Comparison of ENCODE assay signal across 24 mouse cellular contexts in genomic region chr9:67849397-67849796, GRCm38 (mm10). TPM values are rescaled to one million over a fixed set of nuclear protein-coding genes. Genes with fewer than 3 reads are reported as not detected.
A peak's percentile ranks its signal among the peaks of the same experiment; 100 is the strongest.
DNase-seq lines count a peak whose midpoint lies in the region; ATAC-seq and TF ChIP-seq lines count a peak whose summit lies in the region.
"Had no signal": no experiment of that assay in that cellular context is flagged by ENCODE, and none has a peak within 500 bp of the region (broad histone marks: within the 10 kb centered on the region; RNA-seq: fewer than 3 reads in every experiment).

No protein-coding gene starts in this region.

- DNase-seq in liver, adult 2 months (ENCODE audit: extremely low read depth, low read depth, low spot score) = peak; percentile 33
- DNase-seq in liver, postnatal 0 days = no peak
- peak; percentile 45 for DNase-seq in ZHBTc4 (ENCODE audit: low read depth, low spot score)
- DNase-seq in stomach, postnatal 0 days (ENCODE audit: low spot score) = peak; percentile 60
- no peak for DNase-seq in forebrain, postnatal 0 days
- no peak for DNase-seq in embryo, embryonic 10.5 days (ENCODE audit: low spot score)
- DNase-seq: adrenal gland, postnatal 10 days; B cell, adult 2 months; cerebellum, adult 11-12 months; cerebellum, adult 9-10 months; cerebellum, postnatal 25 days; gastrocnemius, postnatal 36 days; heart, adult 11 months; heart, postnatal 36 days had no signal

- H3K27me3 ChIP-seq in liver, adult 2 months (ENCODE audit: control insufficient read depth, insufficient read depth, low read length) = no peaks in the 10 kb centered on the region
- no peaks in the 10 kb centered on the region for H3K27me3 ChIP-seq in liver, postnatal 0 days (ENCODE audit: insufficient read depth, low read length)
- H3K27me3 ChIP-seq in intestine, postnatal 0 days (replicated peaks; ENCODE audit: control insufficient read depth, insufficient read depth, low read length) = no peaks in the 10 kb centered on the region
- no peaks in the 10 kb centered on the region for H3K27me3 ChIP-seq in stomach, postnatal 0 days (ENCODE audit: control insufficient read depth, insufficient read depth, low read length)
- no peaks in the 10 kb centered on the region for H3K27me3 ChIP-seq in forebrain, postnatal 0 days (ENCODE audit: insufficient read depth, low read length)
- no peaks in the 10 kb centered on the region for H3K27me3 ChIP-seq in hindbrain, embryonic 13.5 days
- H3K27me3 ChIP-seq: embryonic facial prominence, embryonic 13.5 days; forebrain, embryonic 13.5 days; heart, embryonic 13.5 days had no signal

- no peak overlapping the region for H3K4me2 ChIP-seq in liver, postnatal 0 days (ENCODE audit: low read depth, low read length)
- H3K4me2 ChIP-seq in intestine, postnatal 0 days (replicated peaks; ENCODE audit: low read depth) = peak overlapping the region; percentile 39; the same call in 1 of the 2 replicates
- H3K4me2 ChIP-seq in stomach, postnatal 0 days (replicated peaks; ENCODE audit: low read depth) = peak overlapping the region; percentile 20; the same call in 1 of the 2 replicates
- no peak overlapping the region for H3K4me2 ChIP-seq in forebrain, postnatal 0 days (ENCODE audit: low read depth)
- H3K4me2 ChIP-seq in hindbrain, embryonic 13.5 days = no peak overlapping the region
- H3K4me2 ChIP-seq: embryonic facial prominence, embryonic 13.5 days; forebrain, embryonic 13.5 days; heart, embryonic 13.5 days had no signal

- WGBS in liver, adult 2 months = 61% methylated on average over 12 of the region's 12 CpGs
- 80% methylated on average over 12 of the region's 12 CpGs for WGBS in liver, postnatal 0 days (ENCODE audit: insufficient replicate concordance)
- 52% methylated on average over 12 of the region's 12 CpGs for WGBS in intestine, postnatal 0 days
- WGBS in stomach, postnatal 0 days = 60% methylated on average over 12 of the region's 12 CpGs
- WGBS in forebrain, postnatal 0 days = 84% methylated on average over 12 of the region's 12 CpGs
- WGBS in hindbrain, embryonic 13.5 days = 86% methylated on average over 12 of the region's 12 CpGs

- H3K9ac ChIP-seq in liver, adult 2 months (ENCODE audit: low read depth, low read length) = no peak overlapping the region
- H3K9ac ChIP-seq in liver, postnatal 0 days (replicated peaks) = no peak overlapping the region
- no peak overlapping the region for H3K9ac ChIP-seq in intestine, postnatal 0 days (ENCODE audit: low read depth, low read length)
- no peak overlapping the region; the same call in 1 of the 2 replicates for H3K9ac ChIP-seq in stomach, postnatal 0 days (ENCODE audit: low read length)
- H3K9ac ChIP-seq in forebrain, postnatal 0 days = no peak overlapping the region
- H3K9ac ChIP-seq in hindbrain, embryonic 13.5 days = no peak overlapping the region
- H3K9ac ChIP-seq: embryonic facial prominence, embryonic 13.5 days; forebrain, embryonic 13.5 days; heart, embryonic 13.5 days had no signal

- no peak for TF ChIP-seq POLR2A in liver, adult 2 months (IDR thresholded peaks at IDR 0.05; ENCODE audit: extremely low read depth, insufficient read depth, low read length)

- no peak for ATAC-seq in liver, postnatal 0 days
- peak; percentile 64; the same call in 1 of the 2 replicates for ATAC-seq in intestine, postnatal 0 days
- ATAC-seq in stomach, postnatal 0 days (ENCODE audit: low FRiP score, low TSS enrichment) = peak; percentile 68
- ATAC-seq in forebrain, postnatal 0 days = no peak
- no peak for ATAC-seq in hindbrain, embryonic 13.5 days (ENCODE audit: low FRiP score)
- ATAC-seq: CD4-positive, CD25-positive, alpha-beta regulatory T cell, adult 4 months; forebrain, embryonic 13.5 days; hindbrain, embryonic 16.5 days had no signal

- H3K4me1 ChIP-seq in liver, adult 2 months (ENCODE audit: control insufficient read depth, insufficient read depth, low read length) = peaks cover 18% of the 10 kb centered on the region
- peaks cover 33% of the 10 kb centered on the region for H3K4me1 ChIP-seq in liver, postnatal 0 days (ENCODE audit: insufficient read depth)
- no peaks in the 10 kb centered on the region for H3K4me1 ChIP-seq in intestine, postnatal 0 days (replicated peaks; ENCODE audit: control insufficient read depth, insufficient read depth, low read length)
- H3K4me1 ChIP-seq in stomach, postnatal 0 days (replicated peaks; ENCODE audit: control insufficient read depth, insufficient read depth) = no peaks in the 10 kb centered on the region
- H3K4me1 ChIP-seq in forebrain, postnatal 0 days (ENCODE audit: insufficient read depth) = no peaks in the 10 kb centered on the region
- peaks cover 15% of the 10 kb centered on the region for H3K4me1 ChIP-seq in hindbrain, embryonic 13.5 days (replicated peaks)
- H3K4me1 ChIP-seq: embryonic facial prominence, embryonic 13.5 days; forebrain, embryonic 13.5 days had no signal

- H3K9me3 ChIP-seq in liver, postnatal 0 days (ENCODE audit: low read length) = no peaks in the 10 kb centered on the region
- no peaks in the 10 kb centered on the region for H3K9me3 ChIP-seq in intestine, postnatal 0 days (ENCODE audit: control insufficient read depth)
- no peaks in the 10 kb centered on the region for H3K9me3 ChIP-seq in stomach, postnatal 0 days (ENCODE audit: control insufficient read depth, low read length)
- H3K9me3 ChIP-seq in forebrain, postnatal 0 days (ENCODE audit: low read length) = no peaks in the 10 kb centered on the region
- H3K9me3 ChIP-seq in hindbrain, embryonic 13.5 days = no peaks in the 10 kb centered on the region
- H3K9me3 ChIP-seq: embryonic facial prominence, embryonic 13.5 days; forebrain, embryonic 13.5 days; heart, embryonic 13.5 days had no signal

- TF ChIP-seq CTCF in liver, adult 2 months (IDR thresholded peaks at IDR 0.05; ENCODE audit: low read depth, low read length) = no peak
- no peak for TF ChIP-seq CTCF in liver, postnatal 0 days (IDR thresholded peaks at IDR 0.05; ENCODE audit: low read depth)
- no peak for TF ChIP-seq CTCF in intestine, postnatal 0 days (IDR thresholded peaks at IDR 0.05; ENCODE audit: low read depth)
- peak; percentile 18; the same call in 1 of the 2 replicates for TF ChIP-seq CTCF in stomach, postnatal 0 days (IDR thresholded peaks at IDR 0.05; ENCODE audit: low read depth)
- TF ChIP-seq CTCF in forebrain, postnatal 0 days (IDR thresholded peaks at IDR 0.05; ENCODE audit: low read depth) = no peak

- H3K79me2 ChIP-seq in liver, adult 2 months (ENCODE audit: control insufficient read depth, insufficient read depth, low read length) = peaks cover 28% of the 10 kb centered on the region

- H3K36me3 ChIP-seq in liver, adult 2 months (ENCODE audit: control insufficient read depth, insufficient read depth, low read length) = peaks cover 9% of the 10 kb centered on the region; the same call in 1 of the 2 replicates
- peaks cover 10% of the 10 kb centered on the region for H3K36me3 ChIP-seq in liver, postnatal 0 days (replicated peaks; ENCODE audit: insufficient read depth, low read length)
- H3K36me3 ChIP-seq in intestine, postnatal 0 days (ENCODE audit: control insufficient read depth, insufficient read depth) = peaks cover under 1% of the 10 kb centered on the region; the same call in 1 of the 2 replicates
- H3K36me3 ChIP-seq in stomach, postnatal 0 days (ENCODE audit: control insufficient read depth, insufficient read depth, low read length) = no peaks in the 10 kb centered on the region
- H3K36me3 ChIP-seq in forebrain, postnatal 0 days (ENCODE audit: insufficient read depth) = no peaks in the 10 kb centered on the region
- H3K36me3 ChIP-seq in hindbrain, embryonic 13.5 days = peaks cover 4% of the 10 kb centered on the region; the same call in 1 of the 2 replicates
- H3K36me3 ChIP-seq: embryonic facial prominence, embryonic 13.5 days had no signal

- TF ChIP-seq EP300 in liver, postnatal 0 days (IDR thresholded peaks at IDR 0.05; ENCODE audit: low read depth) = no peak
- no peak for TF ChIP-seq EP300 in stomach, postnatal 0 days (optimal IDR thresholded peaks at IDR 0.05)

- no peak overlapping the region for H3K4me3 ChIP-seq in liver, adult 2 months (ENCODE audit: insufficient read depth, low read depth, low read length)
- no peak overlapping the region for H3K4me3 ChIP-seq in liver, postnatal 0 days (ENCODE audit: low read depth, low read length)
- H3K4me3 ChIP-seq in intestine, postnatal 0 days (ENCODE audit: low read depth, low read length) = no peak overlapping the region
- H3K4me3 ChIP-seq in stomach, postnatal 0 days (ENCODE audit: low read depth, low read length) = no peak overlapping the region
- no peak overlapping the region for H3K4me3 ChIP-seq in forebrain, postnatal 0 days (ENCODE audit: low read depth, low read length)
- H3K4me3 ChIP-seq in hindbrain, embryonic 13.5 days = no peak overlapping the region
- H3K4me3 ChIP-seq: embryonic facial prominence, embryonic 13.5 days; forebrain, embryonic 13.5 days; heart, embryonic 13.5 days had no signal

- no peak overlapping the region for H3K27ac ChIP-seq in liver, adult 2 months (replicated peaks; ENCODE audit: insufficient read depth, low read depth, low read length)
- H3K27ac ChIP-seq in liver, postnatal 0 days (ENCODE audit: low read depth) = no peak overlapping the region
- H3K27ac ChIP-seq in intestine, postnatal 0 days (ENCODE audit: low read depth, low read length) = no peak overlapping the region
- peak overlapping the region; percentile 77 for H3K27ac ChIP-seq in stomach, postnatal 0 days (replicated peaks)
- no peak overlapping the region for H3K27ac ChIP-seq in forebrain, postnatal 0 days (ENCODE audit: low read depth, low read length)
- H3K27ac ChIP-seq in hindbrain, embryonic 13.5 days = no peak overlapping the region
- H3K27ac ChIP-seq: embryonic facial prominence, embryonic 13.5 days; forebrain, embryonic 13.5 days; heart, embryonic 13.5 days had no signal

RNA-seq across cellular contexts. Expression of gene Vps13c, which starts 9.2 kb away (rescaled TPM):
- 29.7 and 34.6 TPM in 2 replicates for total RNA-seq in liver, adult 2 months (2014; rRNA removed)
- 4.8 and 4.9 TPM in 2 replicates for polyA plus RNA-seq in liver, adult 2 months (2012; rRNA removed)
- 3.2 and 3.4 TPM in 2 replicates for polyA plus RNA-seq in liver, postnatal 0 days (2015; fragmentation: Nextera tagmentation; extraction: Ambion mirVana)
- polyA plus RNA-seq in intestine, postnatal 0 days (2015; fragmentation: Nextera tagmentation; extraction: Ambion mirVana) = 2.6 and 3.5 TPM in 2 replicates
- polyA plus RNA-seq in stomach, postnatal 0 days (2015; fragmentation: Nextera tagmentation; extraction: Ambion mirVana) = 3.8 and 4.5 TPM in 2 replicates
- total RNA-seq in forebrain, postnatal 0 days (2014; rRNA removed) = 20.9 and 22.9 TPM in 2 replicates
- polyA plus RNA-seq in forebrain, postnatal 0 days (2015; fragmentation: Nextera tagmentation; extraction: Ambion mirVana) = 2.8 and 4.6 TPM in 2 replicates
- polyA plus RNA-seq in hindbrain, embryonic 13.5 days (2015; fragmentation: Nextera tagmentation; extraction: Ambion mirVana) = 10.7 and 11.2 TPM in 2 replicates

RNA-seq across cellular contexts. Expression of gene C2cd4a, which starts 17.3 kb away (rescaled TPM):
- total RNA-seq in liver, adult 2 months (2014; rRNA removed) = not detected in 2 replicates
- 0.07 TPM in 1 of 2 replicates, not detected in the other for polyA plus RNA-seq in liver, adult 2 months (2012; rRNA removed)
- polyA plus RNA-seq in liver, postnatal 0 days (2015; fragmentation: Nextera tagmentation; extraction: Ambion mirVana) = 0.09 and 0.89 TPM in 2 replicates
- polyA plus RNA-seq in intestine, postnatal 0 days (2015; fragmentation: Nextera tagmentation; extraction: Ambion mirVana) = 0.48 and 0.69 TPM in 2 replicates
- polyA plus RNA-seq in stomach, postnatal 0 days (2015; fragmentation: Nextera tagmentation; extraction: Ambion mirVana) = 2.8 and 3.6 TPM in 2 replicates
- total RNA-seq in forebrain, postnatal 0 days (2014; rRNA removed) = 0.14 and 0.15 TPM in 2 replicates
- polyA plus RNA-seq in forebrain, postnatal 0 days (2015; fragmentation: Nextera tagmentation; extraction: Ambion mirVana) = 0.33 and 0.46 TPM in 2 replicates
- polyA plus RNA-seq in hindbrain, embryonic 13.5 days (2015; fragmentation: Nextera tagmentation; extraction: Ambion mirVana) = 0.35 TPM in 1 of 2 replicates, not detected in the other
- total RNA-seq: gastrocnemius, adult 8-10 months; heart, postnatal 36 days had no signal
- polyA plus RNA-seq: CD4-positive, CD25-positive, alpha-beta regulatory T cell, adult 4 months; forebrain, embryonic 13.5 days; heart, postnatal 0 days; hindbrain, embryonic 11.5 days had no signal

Comparison
In these comparisons a context has a peak if more than half of its experiments do, and no peak if none do; other contexts are left out.
1. DNase-seq: peak in liver, adult 2 months (single experiment), ZHBTc4 (single experiment) and stomach, postnatal 0 days (single experiment); none in liver, postnatal 0 days (single experiment), forebrain, postnatal 0 days (single experiment) and embryo, embryonic 10.5 days (single experiment).
2. ATAC-seq: peak in intestine, postnatal 0 days (single experiment) and stomach, postnatal 0 days (single experiment); none in liver, postnatal 0 days (single experiment), forebrain, postnatal 0 days (single experiment) and hindbrain, embryonic 13.5 days (single experiment).
3. H3K4me2 ChIP-seq: peak in intestine, postnatal 0 days (single experiment) and stomach, postnatal 0 days (single experiment); none in liver, postnatal 0 days (single experiment), forebrain, postnatal 0 days (single experiment) and hindbrain, embryonic 13.5 days (single experiment).